Mouse (Mus musculus) spleen, adult 18-20 months (tissue): ENCODE data around the gene Mfsd14b.
A peak's percentile ranks its signal among the peaks of the same experiment; 100 is the strongest.

ENCODE experiments used
- DNase-seq, 2 experiments: peaks; one replicate each; pipeline ENCODE4 v3.0.0; 2022; ENCODE audit warnings: mixed read lengths in 2 of 2

Mfsd14b gene

GRCm38 (mm10) chr13:65112459-65113110 is at the start of gene Mfsd14b:
Gene Mfsd14b (minus strand): TSS chr13:65112975.
- peak; percentile 73 to 81 for DNase-seq

- DNase-seq, result no peak
Measured at GRCm38 (mm10) chr13:65149940-65150339, 37.2 kb upstream of the Mfsd14b start, which contains the start of gene Olfr466. Gene Olfr466 (plus strand): TSS chr13:65150240.

- no peak for DNase-seq
Measured at GRCm38 (mm10) chr13:65137789-65138188, 25.0 kb upstream of the Mfsd14b start, which contains the start of gene Olfr465-ps1. Gene Olfr465-ps1 (plus strand): TSS chr13:65138089.

GRCm38 (mm10) chr13:65127063-65127847 is 14.5 kb upstream of the Mfsd14b start:
- DNase-seq, result peak in 1 of 2 experiments; percentile 6

- no peak for DNase-seq
Measured at GRCm38 (mm10) chr13:65122111-65122510, 9.3 kb upstream of the Mfsd14b start.

- no peak for DNase-seq
Measured at GRCm38 (mm10) chr13:65120984-65121383, 8.2 kb upstream of the Mfsd14b start.

- DNase-seq, result no peak
Measured at GRCm38 (mm10) chr13:65113239-65113638, 464 bp upstream of the Mfsd14b start.

GRCm38 (mm10) chr13:65111961-65112360 is 814 bp downstream of the Mfsd14b start:
- peak; percentile 12 to 27 for DNase-seq

- DNase-seq, result no peak
Measured at GRCm38 (mm10) chr13:65101232-65101631, 11.5 kb downstream of the Mfsd14b start.

- no peak for DNase-seq
Measured at GRCm38 (mm10) chr13:65100678-65101077, 12.1 kb downstream of the Mfsd14b start.

- no peak for DNase-seq
Measured at GRCm38 (mm10) chr13:65097018-65097417, 15.8 kb downstream of the Mfsd14b start.

GRCm38 (mm10) chr13:65095923-65096322 is 16.9 kb downstream of the Mfsd14b start:
- DNase-seq, result no peak

- no peak for DNase-seq
Measured at GRCm38 (mm10) chr13:65069969-65070368, 42.8 kb downstream of the Mfsd14b start.

GRCm38 (mm10) chr13:65052660-65053059 is 60.1 kb downstream of the Mfsd14b start, which contains the start of gene Prss47:
Gene Prss47 (minus strand): TSS chr13:65052760.
- DNase-seq, result peak in 1 of 2 experiments; percentile 4

GRCm38 (mm10) chr13:65035057-65035456 is 77.7 kb downstream of the Mfsd14b start:
- DNase-seq, result no peak

GRCm38 (mm10) chr13:65032758-65033157 is 80.0 kb downstream of the Mfsd14b start, which contains the start of gene Spata31d1c:
Gene Spata31d1c (plus strand): TSS chr13:65033058.
- no peak for DNase-seq
